Mouse (Mus musculus): ENCODE data around the gene 2010300C02Rik. TPM values are rescaled to one million over a fixed set of nuclear protein-coding genes. Genes with fewer than 3 reads are reported as not detected.
"Not testable (repeated sequence)": the region's sequence is repeated elsewhere in the genome, so short reads cannot be mapped to it uniquely, and the experiment has no call there.

2010300C02Rik gene
- polyA plus RNA-seq, 1 experiment from 2014 or later = 4.6 TPM

- H3K36me3 ChIP-seq = no peaks in the 10 kb centered on the region
- no peak overlapping the region for H3K4me2 ChIP-seq
- peaks cover 33% of the 10 kb centered on the region for H3K4me1 ChIP-seq
- no peak overlapping the region for H3K27ac ChIP-seq (replicated peaks)
- no peak for ATAC-seq (ENCODE audit: extremely low read depth, insufficient number of reproducible peaks, low FRiP score, low TSS enrichment)
- no peaks in the 10 kb centered on the region; the same call in 1 of the 2 replicates for H3K27me3 ChIP-seq (replicated peaks)
- H3K9me3 ChIP-seq = no peaks in the 10 kb centered on the region
- H3K9ac ChIP-seq = no peak overlapping the region
- 41% methylated on average over 1 of the region's 1 CpGs for WGBS
- no peak overlapping the region for H3K4me3 ChIP-seq
These were observed 100.3 kb downstream of the 2010300C02Rik start for GRCm38 (mm10) chr1:37619542-37619941.

GRCm38 (mm10) chr1:37617047-37617446, 102.8 kb downstream of the 2010300C02Rik start:
- Histone ChIP-seq H3K4me1 (peaks cover 48% of the 10 kb centered on the region), H3K27ac (replicated peaks) (no peak overlapping the region), H3K4me3 (no peak overlapping the region)

GRCm38 (mm10) chr1:37616569-37616968, 103.3 kb downstream of the 2010300C02Rik start:
- no peak overlapping the region for H3K9ac ChIP-seq
- H3K9me3 ChIP-seq = no peaks in the 10 kb centered on the region
- no peak for ATAC-seq (ENCODE audit: extremely low read depth, insufficient number of reproducible peaks, low FRiP score, low TSS enrichment)
- no peak overlapping the region for H3K27ac ChIP-seq (replicated peaks)
- no peaks in the 10 kb centered on the region for H3K36me3 ChIP-seq
- WGBS = 40% methylated on average over 4 of the region's 4 CpGs
- H3K27me3 ChIP-seq (replicated peaks) = no peaks in the 10 kb centered on the region; the same call in 1 of the 2 replicates
- no peak overlapping the region for H3K4me3 ChIP-seq
- peaks cover 48% of the 10 kb centered on the region for H3K4me1 ChIP-seq
- no peak overlapping the region for H3K4me2 ChIP-seq

More at GRCm38 (mm10) chr1:37617047-37617446, 102.8 kb downstream of the 2010300C02Rik start:
- H3K36me3 ChIP-seq = no peaks in the 10 kb centered on the region
- no peak overlapping the region for H3K4me2 ChIP-seq
- no peak; the same call in 1 of the 2 replicates for ATAC-seq (ENCODE audit: extremely low read depth, insufficient number of reproducible peaks, low FRiP score, low TSS enrichment)
- WGBS = 67% methylated on average over 5 of the region's 5 CpGs
- no peaks in the 10 kb centered on the region; the same call in 1 of the 2 replicates for H3K27me3 ChIP-seq (replicated peaks)
- H3K9me3 ChIP-seq = no peaks in the 10 kb centered on the region
- H3K9ac ChIP-seq = no peak overlapping the region

DNA sequence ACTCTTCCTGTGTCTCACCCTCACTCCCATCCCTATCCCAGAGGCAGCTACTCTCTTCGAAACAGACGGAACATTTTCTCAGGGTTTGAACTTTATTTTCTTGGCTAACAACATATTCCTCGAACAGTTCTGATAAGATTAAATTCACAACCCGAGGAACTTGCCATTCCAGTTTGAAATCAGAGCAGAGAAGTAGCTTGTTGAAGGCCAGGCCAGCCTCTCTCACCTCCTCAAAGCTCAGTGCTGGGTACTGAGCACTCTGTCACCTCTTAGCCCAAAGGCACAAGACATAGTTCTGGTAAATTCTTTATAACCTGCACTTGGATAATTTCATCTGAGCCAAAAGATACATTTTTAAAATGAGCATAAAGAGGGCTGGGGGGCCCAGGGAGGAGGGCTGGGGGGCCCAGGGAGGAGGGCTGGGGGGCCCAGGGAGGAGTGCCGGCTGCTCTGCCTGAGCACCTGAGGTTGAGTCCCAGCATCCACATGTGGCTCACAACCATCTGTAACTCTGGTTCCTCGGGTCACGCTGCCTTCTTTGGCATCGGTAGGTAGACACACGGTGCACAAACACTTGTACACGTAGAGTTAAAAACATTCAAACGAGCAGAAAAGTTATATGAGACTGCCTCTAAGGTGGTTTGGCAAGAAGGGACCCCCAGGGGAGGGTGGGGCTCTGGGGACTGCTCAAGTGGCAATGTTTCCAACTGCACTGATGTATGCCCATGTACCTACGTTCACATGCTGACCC, 104.4 kb downstream of the 2010300C02Rik start:
- H3K4me1 ChIP-seq = peaks cover 48% of the 10 kb centered on the region
- no peaks in the 10 kb centered on the region for H3K9me3 ChIP-seq
- ATAC-seq (ENCODE audit: extremely low read depth, insufficient number of reproducible peaks, low FRiP score, low TSS enrichment) = no peak
- H3K27ac ChIP-seq (replicated peaks) = 0 out of 2 replicates have a peak overlapping the region, but pooled peaks have one; percentile 20
- peak overlapping the region; percentile 45; the same call in 1 of the 2 replicates for H3K4me2 ChIP-seq
- peak overlapping the region; percentile 2; the same call in 1 of the 2 replicates for H3K9ac ChIP-seq
- H3K4me3 ChIP-seq = no peak overlapping the region
- 63% methylated on average over 12 of the region's 12 CpGs for WGBS
- no peaks in the 10 kb centered on the region for H3K36me3 ChIP-seq
- H3K27me3 ChIP-seq (replicated peaks) = no peaks in the 10 kb centered on the region; the same call in 1 of the 2 replicates

GRCm38 (mm10) chr1:37614836-37615235, 105.0 kb downstream of the 2010300C02Rik start:
- Histone ChIP-seq H3K9me3 (no peaks in the 10 kb centered on the region), H3K36me3 (no peaks in the 10 kb centered on the region), H3K27ac (replicated peaks) (0 out of 2 replicates have a peak overlapping the region, but pooled peaks have one; percentile 20), H3K9ac (peak overlapping the region; percentile 2; the same call in 1 of the 2 replicates), H3K4me2 (peak overlapping the region; percentile 45; the same call in 1 of the 2 replicates), H3K4me3 (no peak overlapping the region), H3K4me1 (peaks cover 48% of the 10 kb centered on the region), H3K27me3 (replicated peaks) (no peaks in the 10 kb centered on the region; the same call in 1 of the 2 replicates)
- ATAC-seq (ENCODE audit: extremely low read depth, insufficient number of reproducible peaks, low FRiP score, low TSS enrichment) = no peak
- WGBS = 14% methylated on average over 7 of the region's 7 CpGs

GRCm38 (mm10) chr1:37614130-37614529, 105.8 kb downstream of the 2010300C02Rik start:
- H3K27me3 ChIP-seq (replicated peaks) = no peaks in the 10 kb centered on the region; the same call in 1 of the 2 replicates
- H3K9ac ChIP-seq = no peak overlapping the region
- H3K27ac ChIP-seq (replicated peaks) = no peak overlapping the region
- H3K36me3 ChIP-seq = no peaks in the 10 kb centered on the region
- peaks cover 48% of the 10 kb centered on the region for H3K4me1 ChIP-seq
- H3K9me3 ChIP-seq = no peaks in the 10 kb centered on the region
- H3K4me2 ChIP-seq = peak overlapping the region; percentile 45
- ATAC-seq (ENCODE audit: extremely low read depth, insufficient number of reproducible peaks, low FRiP score, low TSS enrichment) = no peak
- WGBS = 55% methylated on average over 15 of the region's 15 CpGs
- H3K4me3 ChIP-seq = no peak overlapping the region

DNA sequence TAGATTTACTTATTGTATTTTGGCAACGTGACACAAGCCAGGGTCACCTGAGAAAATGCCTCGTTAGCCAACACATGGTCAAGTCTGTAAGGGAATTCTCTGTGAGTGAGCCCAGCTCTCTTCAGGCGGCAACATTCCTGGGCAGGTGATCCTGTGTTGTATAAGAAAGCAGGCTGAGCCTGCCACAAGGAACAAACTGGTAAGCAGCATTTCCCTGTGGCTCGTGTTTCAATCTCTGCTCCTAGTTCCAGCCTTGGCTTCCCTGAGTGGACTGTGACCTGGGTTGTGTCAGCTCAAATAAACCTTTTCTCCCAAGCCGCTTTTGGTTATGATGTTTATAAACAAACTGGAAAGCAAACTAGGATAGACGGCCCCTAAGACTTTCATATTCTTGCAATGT, 108.9 kb downstream of the 2010300C02Rik start:
- Histone ChIP-seq H3K4me2 (no peak overlapping the region), H3K9me3 (no peaks in the 10 kb centered on the region), H3K4me1 (peaks cover 31% of the 10 kb centered on the region), H3K36me3 (no peaks in the 10 kb centered on the region), H3K9ac (no peak overlapping the region), H3K4me3 (no peak overlapping the region), H3K27me3 (replicated peaks) (no peaks in the 10 kb centered on the region; the same call in 1 of the 2 replicates), H3K27ac (replicated peaks) (no peak overlapping the region)
- 68% methylated on average over 6 of the region's 6 CpGs for WGBS
- ATAC-seq (ENCODE audit: extremely low read depth, insufficient number of reproducible peaks, low FRiP score, low TSS enrichment) = no peak

- no peak for ATAC-seq (ENCODE audit: extremely low read depth, insufficient number of reproducible peaks, low FRiP score, low TSS enrichment)
These were observed 109.6 kb downstream of the 2010300C02Rik start for GRCm38 (mm10) chr1:37610242-37610641.

DNA sequence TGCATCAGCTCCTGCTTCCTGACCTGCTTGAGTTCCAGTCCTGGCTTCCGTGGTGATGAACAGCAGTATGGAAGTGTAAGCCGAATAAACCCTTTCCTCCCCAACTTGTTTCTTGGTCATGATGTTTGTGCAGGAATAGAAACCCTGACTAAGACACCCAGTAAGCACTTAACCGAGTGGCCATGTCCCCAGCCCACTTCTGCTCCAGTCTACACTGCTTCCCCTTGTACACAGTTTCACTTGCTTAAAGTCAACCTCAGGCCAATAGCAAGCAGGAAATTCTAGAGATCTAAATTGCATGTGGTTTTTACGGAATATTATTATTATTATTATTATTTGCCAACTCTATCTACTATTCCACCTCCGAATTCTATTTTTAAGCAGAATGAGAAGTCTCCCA, 114.2 kb downstream of the 2010300C02Rik start:
- not testable (repeated sequence) for H3K36me3 ChIP-seq
- WGBS = 84% methylated on average over 4 of the region's 5 CpGs

More at GRCm38 (mm10) chr1:37610242-37610641, 109.6 kb downstream of the 2010300C02Rik start:
- WGBS = 54% methylated on average over 4 of the region's 4 CpGs
- Histone ChIP-seq H3K36me3 (no peaks in the 10 kb centered on the region), H3K9ac (no peak overlapping the region), H3K27ac (replicated peaks) (no peak overlapping the region), H3K4me2 (no peak overlapping the region), H3K4me3 (no peak overlapping the region), H3K9me3 (no peaks in the 10 kb centered on the region), H3K4me1 (peaks cover 23% of the 10 kb centered on the region), H3K27me3 (replicated peaks) (no peaks in the 10 kb centered on the region; the same call in 1 of the 2 replicates)

DNA sequence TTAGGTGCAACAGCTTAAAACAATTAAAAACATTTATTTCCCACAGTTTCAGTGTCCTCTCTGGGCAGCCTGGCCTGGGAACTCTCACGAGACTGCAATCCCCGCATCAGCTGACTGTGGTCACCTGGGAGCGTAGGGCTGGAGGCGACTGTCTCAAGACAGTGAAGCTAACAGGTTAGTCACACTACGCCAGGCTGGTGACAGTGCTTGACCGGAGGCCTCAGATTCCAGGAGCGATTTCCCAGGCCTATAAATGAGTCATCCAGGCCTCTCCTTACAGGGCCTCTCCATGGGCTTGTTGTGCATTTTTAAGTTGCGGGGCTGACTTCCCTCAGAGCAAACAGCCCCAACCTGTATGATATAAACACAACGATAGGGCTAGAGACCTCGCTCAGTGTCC, 116.7 kb downstream of the 2010300C02Rik start:
- Histone ChIP-seq H3K4me2 (no peak overlapping the region), H3K4me3 (no peak overlapping the region), H3K36me3 (no peaks in the 10 kb centered on the region), H3K27ac (replicated peaks) (no peak overlapping the region), H3K27me3 (replicated peaks) (no peaks in the 10 kb centered on the region), H3K9ac (no peak overlapping the region), H3K9me3 (no peaks in the 10 kb centered on the region), H3K4me1 (peaks cover 7% of the 10 kb centered on the region; the same call in 1 of the 2 replicates)
- no peak for ATAC-seq (ENCODE audit: extremely low read depth, insufficient number of reproducible peaks, low FRiP score, low TSS enrichment)
- WGBS = 86% methylated on average over 10 of the region's 10 CpGs

More for the DNA sequence above, 114.2 kb downstream of the 2010300C02Rik start:
- not testable (repeated sequence) for ATAC-seq (ENCODE audit: extremely low read depth, insufficient number of reproducible peaks, low FRiP score, low TSS enrichment); H3K4me3 ChIP-seq; H3K27ac ChIP-seq (replicated peaks); H3K27me3 ChIP-seq (replicated peaks); H3K4me2 ChIP-seq; H3K4me1 ChIP-seq; H3K9me3 ChIP-seq; H3K9ac ChIP-seq

DNA sequence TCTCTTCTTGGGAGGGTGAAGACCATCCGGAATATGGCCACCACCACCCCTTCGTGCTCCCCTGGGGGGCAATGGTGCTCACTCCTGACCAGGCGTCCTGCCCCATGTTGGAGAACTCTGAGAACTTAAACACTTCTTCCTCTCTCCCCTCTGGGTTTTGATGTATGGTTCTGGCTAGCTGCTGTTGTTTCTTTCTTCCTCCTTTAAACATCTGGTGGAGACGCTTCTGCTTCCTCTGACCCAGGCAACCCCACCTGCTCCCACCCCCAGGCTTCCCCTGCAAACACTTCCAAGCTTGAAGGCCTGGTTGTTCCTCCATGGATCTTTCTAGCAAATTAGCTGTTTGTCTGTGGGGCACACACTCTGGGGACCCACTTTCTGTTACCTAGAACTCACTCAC, 117.6 kb downstream of the 2010300C02Rik start:
- no peaks in the 10 kb centered on the region for H3K9me3 ChIP-seq
- H3K9ac ChIP-seq = no peak overlapping the region
- no peak overlapping the region for H3K4me2 ChIP-seq
- ATAC-seq (ENCODE audit: extremely low read depth, insufficient number of reproducible peaks, low FRiP score, low TSS enrichment) = no peak
- WGBS = 74% methylated on average over 4 of the region's 4 CpGs
- no peak overlapping the region for H3K4me3 ChIP-seq
- no peak overlapping the region for H3K27ac ChIP-seq (replicated peaks)
- no peaks in the 10 kb centered on the region for H3K36me3 ChIP-seq
- peaks cover 7% of the 10 kb centered on the region; the same call in 1 of the 2 replicates for H3K4me1 ChIP-seq
- H3K27me3 ChIP-seq (replicated peaks) = no peaks in the 10 kb centered on the region
